Mouse (Mus musculus) cerebellum, adult 2 months (tissue): ENCODE data around the gene Dcst2. TPM values are rescaled to one million over a fixed set of nuclear protein-coding genes. Genes with fewer than 3 reads are reported as not detected.

Experiments
- DNase-seq, 2 experiments: peaks; one replicate each; pipeline ENCODE4 v3.0.0; 2021
- H3K27ac ChIP-seq: fragments of 200-500 bp; 2 replicates; pipeline ENCODE4 v1.5.1; 2012; ENCODE audit warnings: low read length, control low read depth, inconsistent platforms; ENCODE audit not compliant: insufficient read depth
- H3K27me3 ChIP-seq: fragments of 200-500 bp; 2 replicates; pipeline ENCODE4 v1.6.1; 2012; ENCODE audit warnings: inconsistent platforms, mild to moderate bottlenecking, low read length, moderate library complexity; ENCODE audit not compliant: control insufficient read depth, insufficient read depth
- H3K4me1 ChIP-seq: fragments of 200-500 bp; 2 replicates; pipeline ENCODE4 v1.6.1; 2011; ENCODE audit warnings: low read length; ENCODE audit not compliant: control insufficient read depth, insufficient read depth
- H3K4me3 ChIP-seq: fragments of 200-500 bp; replicated peaks from 2 replicates; pipeline ENCODE3; 2011; ENCODE audit warnings: mild to moderate bottlenecking, low read depth, low read length, control low read depth; ENCODE audit not compliant: insufficient read depth
- CTCF ChIP-seq: fragments of 200-500 bp; IDR thresholded peaks from 2 replicates; pipeline ENCODE4 v1.5.1; 2011; ENCODE audit warnings: low read depth, mild to moderate bottlenecking, control low read depth, low read length, moderate library complexity, borderline replicate concordance; ENCODE audit not compliant: insufficient read depth
- POLR2A ChIP-seq: fragments of 200-500 bp; IDR thresholded peaks from 2 replicates; pipeline ENCODE4 v1.6.1; 2011; ENCODE audit warnings: low read length, control low read depth, borderline replicate concordance; ENCODE audit not compliant: insufficient read depth
- WGBS: fragments of 180-500 bp; shearing (Covaris S2); methylation state at CpG from one replicate; pipeline ENCODE4 v1.1.7; 2018; 5-methylcytosine and 5-hydroxymethylcytosine counted together
- polyA plus RNA-seq: library from polyadenylated mRNA; depleted of rRNA; stranded (reverse); fragments of >200 nt; gene quantifications from 2 replicates; pipeline ENCODE4 v1.2.3, GENCODE M21; 2012

The Dcst2 gene
- polyA plus RNA-seq, 1 experiment = 0.36 TPM

DNA sequence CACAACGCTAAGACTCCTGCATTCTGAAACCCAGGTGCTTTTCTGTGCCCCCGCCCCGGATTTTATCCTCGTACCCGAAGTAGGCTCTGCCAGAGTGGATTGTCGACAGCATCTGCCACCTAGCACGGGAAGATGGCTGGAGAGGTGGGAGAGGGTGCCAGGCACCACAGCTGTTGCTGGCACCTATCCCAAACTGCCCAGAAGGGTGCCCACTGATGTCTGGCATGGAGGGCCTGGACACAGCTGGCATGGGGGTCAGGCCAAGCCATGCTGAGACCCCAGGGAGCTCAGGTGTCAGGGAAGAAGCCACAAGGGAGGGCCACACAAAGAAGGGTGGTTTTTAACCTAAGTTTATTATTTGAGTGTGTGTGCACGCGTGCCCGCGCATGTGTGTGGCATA is 28.7 kb upstream of the Dcst2 start:
- Histone ChIP-seq H3K27ac (no peak overlapping the region), H3K4me3 (no peak overlapping the region), H3K27me3 (no peaks in the 10 kb centered on the region), H3K4me1 (no peaks in the 10 kb centered on the region; the same call in 1 of the 2 replicates)
- 25% methylated on average over 11 of the region's 11 CpGs for WGBS
- DNase-seq = no peak
- TF ChIP-seq POLR2A (no peak), CTCF (no peak)

DNA sequence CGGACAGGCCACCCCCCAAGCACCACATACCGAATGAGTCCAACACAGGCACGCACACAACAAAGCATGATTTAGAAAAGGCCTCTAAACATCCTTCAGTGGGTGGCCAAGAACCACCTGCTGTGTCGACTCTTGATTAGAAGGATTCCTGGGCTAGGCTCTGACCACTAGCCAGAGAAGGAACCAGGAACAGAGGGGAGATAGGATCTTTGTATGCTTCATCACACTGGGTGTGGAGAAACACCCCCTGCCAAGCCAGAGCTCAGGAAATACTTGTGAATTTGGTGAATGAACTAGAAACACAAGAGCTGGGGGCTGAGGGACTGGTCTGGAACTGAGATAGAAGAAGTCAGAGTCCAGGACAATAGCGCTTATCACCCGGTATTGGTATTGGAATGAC is 25.2 kb upstream of the Dcst2 start:
- Histone ChIP-seq H3K4me1 (no peaks in the 10 kb centered on the region; the same call in 1 of the 2 replicates), H3K4me3 (no peak overlapping the region), H3K27ac (no peak overlapping the region)

DNA sequence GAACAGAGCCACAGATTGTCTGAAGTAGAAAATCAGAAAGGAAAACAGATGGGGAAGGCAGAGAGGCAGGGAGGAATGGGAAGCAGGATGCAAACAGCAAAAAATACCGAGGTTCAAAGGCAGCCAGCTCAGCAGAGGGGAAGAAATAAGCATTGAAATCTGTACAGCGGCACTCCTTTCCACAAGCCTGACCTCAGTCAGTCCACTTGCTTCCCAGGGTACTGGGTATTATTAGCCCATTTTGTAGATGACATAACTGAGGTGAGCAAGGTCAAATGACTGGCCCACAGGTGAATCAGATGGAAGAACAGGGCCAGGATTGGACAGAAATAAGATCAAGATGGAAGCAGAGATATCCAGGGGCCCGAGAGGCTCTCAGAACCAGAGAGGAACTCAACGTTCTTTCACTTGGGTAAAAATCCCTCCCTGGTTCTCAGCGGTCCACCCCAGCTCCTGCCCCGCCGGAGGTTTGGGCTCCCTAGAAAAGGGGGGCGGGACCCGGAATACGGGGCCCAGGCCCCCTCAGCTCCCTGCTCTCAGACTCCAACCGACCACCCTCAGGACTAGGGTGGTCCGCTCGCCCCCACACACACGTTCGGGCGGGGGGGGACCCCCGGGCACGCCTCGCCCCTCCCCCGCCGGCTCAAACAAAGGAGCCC is 24.6 kb upstream of the Dcst2 start:
- no peak for TF ChIP-seq POLR2A
- TF ChIP-seq CTCF = no peak

More for the DNA sequence above, 25.2 kb upstream of the Dcst2 start:
- TF ChIP-seq POLR2A (no peak), CTCF (no peak)
- no peak for DNase-seq
- H3K27me3 ChIP-seq = no peaks in the 10 kb centered on the region
- 80% methylated on average over 6 of the region's 6 CpGs for WGBS

DNA sequence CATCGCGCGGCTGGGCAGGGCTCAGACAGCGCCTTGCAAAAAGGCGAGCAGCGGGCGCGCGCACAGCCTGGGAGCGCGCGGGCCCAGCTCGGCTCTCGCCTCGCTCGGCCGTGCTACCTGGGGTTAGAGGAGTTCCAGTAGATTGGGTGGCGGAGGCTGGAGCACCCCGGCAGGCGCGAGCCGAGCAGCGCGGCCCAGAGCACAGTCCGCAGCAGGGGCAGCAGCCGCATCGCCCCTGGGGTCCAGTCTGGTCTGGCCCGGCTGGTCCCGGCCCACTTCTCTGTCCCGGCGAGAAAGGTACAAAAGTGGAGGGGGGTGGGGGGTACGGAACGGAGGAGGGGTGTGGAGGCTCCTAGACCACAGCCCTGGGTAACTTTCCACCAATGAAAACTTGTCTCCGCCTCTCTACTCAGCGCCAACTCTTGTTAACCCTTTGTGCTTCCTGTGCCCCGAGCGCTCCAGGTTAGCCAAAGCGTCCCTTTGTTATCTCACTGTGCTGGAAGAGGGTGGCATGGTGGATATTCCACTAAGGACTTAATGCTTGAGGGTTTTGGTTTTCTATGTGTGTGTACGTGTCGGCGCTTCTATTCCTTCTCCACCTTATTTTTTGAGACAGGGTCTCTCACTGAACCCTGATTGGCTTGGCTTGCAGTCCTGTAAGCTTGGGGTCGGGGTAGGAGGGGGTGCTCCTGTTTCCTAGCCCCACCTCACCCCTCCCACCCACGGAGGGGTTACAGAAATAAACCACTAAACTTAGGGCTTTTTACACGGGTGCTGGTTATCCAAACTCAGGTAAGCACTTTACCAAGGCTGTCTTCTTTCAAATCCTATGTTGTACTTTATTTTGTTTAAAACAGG is 23.8 kb upstream of the Dcst2 start, which contains the start of gene Efna4:
TSS of gene Efna4 (minus strand) at position 308 of the 858 bp plus-strand sequence.
- H3K4me3 ChIP-seq = peak within 1 kb of the TSS; percentile 54
- no peak for TF ChIP-seq POLR2A
- no peak for TF ChIP-seq CTCF
- H3K4me1 ChIP-seq = no peaks in the 10 kb centered on the region
- no peak for DNase-seq
- H3K27ac ChIP-seq = no peak within 1 kb of the TSS
- 3% methylated on average over 44 of the region's 44 CpGs for WGBS
- H3K27me3 ChIP-seq = no peaks in the 10 kb centered on the region

More for the DNA sequence above, 24.6 kb upstream of the Dcst2 start:
- Histone ChIP-seq H3K4me3 (peak overlapping the region; percentile 54), H3K27me3 (no peaks in the 10 kb centered on the region), H3K4me1 (no peaks in the 10 kb centered on the region; the same call in 1 of the 2 replicates), H3K27ac (no peak overlapping the region)
- WGBS = 8% methylated on average over 21 of the region's 21 CpGs
- DNase-seq = no peak

DNA sequence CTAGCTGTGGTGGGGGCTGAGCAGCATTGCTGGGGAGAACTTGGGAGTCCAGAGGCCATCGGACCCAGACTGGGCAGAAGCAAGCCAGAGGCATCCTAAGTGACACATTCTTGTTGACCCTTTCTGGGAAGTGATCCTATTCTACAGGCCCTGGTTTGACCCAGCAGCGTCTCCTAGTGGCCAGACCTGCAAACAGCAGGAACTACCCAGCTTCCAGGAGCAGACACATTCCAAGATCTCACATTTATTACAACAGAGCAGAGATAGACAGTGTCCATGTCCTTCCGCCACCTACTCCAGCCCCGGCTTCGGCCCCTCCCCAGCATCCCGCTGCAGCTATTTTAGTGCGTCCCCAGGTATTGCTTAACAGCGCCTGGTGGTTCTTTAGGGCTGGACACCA is 22.4 kb upstream of the Dcst2 start:
- 46% methylated on average over 8 of the region's 8 CpGs for WGBS
- TF ChIP-seq POLR2A (no peak), CTCF (peak; percentile 74)
- Histone ChIP-seq H3K4me1 (no peaks in the 10 kb centered on the region), H3K27me3 (no peaks in the 10 kb centered on the region), H3K4me3 (no peak overlapping the region), H3K27ac (no peak overlapping the region)
- peak in 1 of 2 experiments; percentile 55 for DNase-seq

DNA sequence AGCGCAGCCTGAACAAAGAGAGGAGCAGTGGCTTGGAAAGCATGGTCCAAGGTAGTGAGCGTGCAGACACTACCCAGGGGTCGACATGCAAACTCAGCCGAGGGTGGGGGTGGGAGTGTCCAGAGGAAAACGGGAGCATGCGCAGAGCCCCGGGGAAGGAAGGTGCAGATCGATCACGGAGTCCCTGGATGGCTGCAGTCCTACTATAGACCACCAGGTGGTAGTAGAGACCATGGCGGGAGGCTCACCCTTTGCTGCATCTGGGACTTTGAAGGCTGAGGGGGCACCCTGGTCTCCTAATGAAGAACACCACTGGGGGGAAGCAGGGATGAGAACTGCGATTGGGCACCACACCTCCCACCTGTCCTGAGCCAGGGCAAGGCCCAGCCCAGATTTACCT is 21.3 kb upstream of the Dcst2 start:
- TF ChIP-seq POLR2A = no peak
- TF ChIP-seq CTCF = peak; percentile 96
- Histone ChIP-seq H3K4me1 (no peaks in the 10 kb centered on the region), H3K4me3 (no peak overlapping the region), H3K27ac (no peak overlapping the region), H3K27me3 (no peaks in the 10 kb centered on the region)
- DNase-seq = peak; percentile 61 to 79
- 9% methylated on average over 11 of the region's 11 CpGs for WGBS

DNA sequence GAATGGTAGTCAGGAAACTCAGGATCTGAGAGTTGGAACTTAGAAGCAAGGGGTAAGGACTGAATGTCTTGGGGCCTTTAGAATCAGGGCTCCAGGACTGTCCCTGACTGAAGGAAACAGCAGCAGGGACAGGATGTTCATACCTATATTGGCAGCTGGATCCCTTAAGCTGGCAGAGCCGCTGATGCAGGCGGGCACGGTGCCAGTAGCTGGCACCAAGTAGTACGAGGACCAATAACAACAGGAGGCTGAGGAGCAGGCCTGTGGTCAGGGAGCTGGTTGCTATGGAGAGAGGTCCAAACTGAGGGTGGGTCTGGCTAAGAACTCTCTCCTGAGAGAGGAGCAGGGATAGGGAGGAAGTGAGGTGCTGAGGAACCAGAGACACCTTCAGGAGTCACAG is 20.0 kb upstream of the Dcst2 start:
- WGBS = 13% methylated on average over 4 of the region's 4 CpGs

More for the DNA sequence above, 20.0 kb upstream of the Dcst2 start:
- no peak for TF ChIP-seq CTCF
- no peak for TF ChIP-seq POLR2A
- no peaks in the 10 kb centered on the region for H3K27me3 ChIP-seq
- no peaks in the 10 kb centered on the region for H3K4me1 ChIP-seq
- no peak for DNase-seq
- H3K27ac ChIP-seq = no peak overlapping the region
- no peak overlapping the region for H3K4me3 ChIP-seq
